Mouse (Mus musculus) CH12F3 (cell line): ENCODE results near the gene Mtx1.
"Not testable (repeated sequence)": the region's sequence is repeated elsewhere in the genome, so short reads cannot be mapped to it uniquely, and the experiment has no call there.

Experiments used
- in situ Hi-C: fragments of 300-500 bp; cut with MboI; formaldehyde crosslinking; loops from 2 replicates; pipeline ENCODE4 v1.14.3; 2020; ENCODE audit warnings: low sequenced_read_pairs

Gene Mtx1

GRCm38 (mm10) chr3:89187197-89187596 lies 39.7 kb downstream of the Mtx1 start:
- in situ Hi-C loops = no loop called here

GRCm38 (mm10) chr3:89183959-89184315 lies 43.0 kb downstream of the Mtx1 start:
- in situ Hi-C loops = no loop called here

GRCm38 (mm10) chr3:89183058-89183958 lies 43.6 kb downstream of the Mtx1 start, which contains the start of gene Fam189b:
Fam189b (plus strand) TSS chr3:89183143.
- in situ Hi-C loops = no loop called here

- in situ Hi-C loops = no loop called here
These were observed 44.3 kb downstream of the Mtx1 start for GRCm38 (mm10) chr3:89182531-89183057.

- in situ Hi-C loops = no loop called here
These were observed 45.0 kb downstream of the Mtx1 start for GRCm38 (mm10) chr3:89181749-89182500.

GRCm38 (mm10) chr3:89179056-89179455 lies 47.8 kb downstream of the Mtx1 start:
- in situ Hi-C loops = no loop called here

GRCm38 (mm10) chr3:89178107-89178385 lies 48.8 kb downstream of the Mtx1 start:
- in situ Hi-C loops = no loop called here

- in situ Hi-C loops = no loop called here
These were observed 49.4 kb downstream of the Mtx1 start, which contains the start of gene Scamp3 for GRCm38 (mm10) chr3:89177242-89178106. Scamp3 (plus strand) TSS chr3:89177473.

- in situ Hi-C loops = no loop called here
These were observed 50.5 kb downstream of the Mtx1 start for GRCm38 (mm10) chr3:89176421-89176820.

GRCm38 (mm10) chr3:89175544-89175943 lies 51.3 kb downstream of the Mtx1 start:
- in situ Hi-C loops = no loop called here

- in situ Hi-C loops = no loop called here
These were observed 52.0 kb downstream of the Mtx1 start for GRCm38 (mm10) chr3:89174844-89175243.

GRCm38 (mm10) chr3:89166945-89167344 lies 59.9 kb downstream of the Mtx1 start:
- in situ Hi-C loops = no loop called here

GRCm38 (mm10) chr3:89165268-89165870 lies 61.5 kb downstream of the Mtx1 start:
- in situ Hi-C loops = no loop called here

GRCm38 (mm10) chr3:89164506-89165267 lies 62.2 kb downstream of the Mtx1 start, which contains the start of gene Clk2:
Clk2 (plus strand) TSS chr3:89164795.
- in situ Hi-C loops = no loop called here

GRCm38 (mm10) chr3:89163643-89164245 lies 63.1 kb downstream of the Mtx1 start:
- in situ Hi-C loops = no loop called here

- in situ Hi-C loops = no loop called here
These were observed 63.8 kb downstream of the Mtx1 start for GRCm38 (mm10) chr3:89163123-89163522.

GRCm38 (mm10) chr3:89161786-89162185 lies 65.1 kb downstream of the Mtx1 start:
- in situ Hi-C loops = no loop called here

GRCm38 (mm10) chr3:89161207-89161606 lies 65.7 kb downstream of the Mtx1 start:
- in situ Hi-C loops = not testable (repeated sequence)

GRCm38 (mm10) chr3:89159616-89160344 lies 67.1 kb downstream of the Mtx1 start, which contains the start of gene Hcn3:
Hcn3 (minus strand) TSS chr3:89160196.
- in situ Hi-C loops = no loop called here
